9 mouse cellular contexts compared by ENCODE assay signal in the genomic region with DNA sequence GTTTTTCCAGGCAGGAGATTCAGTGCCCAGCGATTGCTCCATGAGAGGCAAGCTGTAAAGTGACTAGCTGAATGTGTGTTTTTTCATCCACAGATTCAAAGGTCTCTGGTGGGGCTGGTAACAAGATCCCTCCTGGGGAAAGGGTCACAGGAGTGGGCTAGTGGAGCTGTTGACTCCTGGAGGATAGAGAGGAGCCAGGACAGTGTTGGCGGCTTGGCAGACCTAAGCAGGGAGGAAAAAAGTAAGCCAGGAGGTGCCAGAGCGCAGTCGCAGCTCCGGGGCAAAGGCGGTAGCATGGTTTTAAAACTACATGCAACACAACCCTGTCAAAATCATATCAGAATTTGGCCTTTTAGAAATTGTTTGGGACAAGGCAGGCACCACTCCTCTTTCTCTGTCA. TPM values are rescaled to one million over a fixed set of nuclear protein-coding genes. Genes with fewer than 3 reads are reported as not detected.
DNase-seq lines count a peak whose midpoint lies in the region; ATAC-seq and TF ChIP-seq lines count a peak whose summit lies in the region.
"Had no signal": no experiment of that assay in that cellular context is flagged by ENCODE, and none has a peak within 500 bp of the region (broad histone marks: within the 10 kb centered on the region; RNA-seq: fewer than 3 reads in every experiment).

No protein-coding gene starts in this region.

- peak overlapping the region; percentile 13 to 59; a peak in 3 of 4 replicates for H3K4me3 ChIP-seq in ES-E14 (ENCODE audit: insufficient read depth in 1 of 2, low read depth in 1 of 2, low read length in 2 of 2, poor library complexity in 1 of 2, severe bottlenecking in 1 of 2)
- H3K4me3 ChIP-seq in embryonic facial prominence, embryonic 15.5 days (replicated peaks), result peak overlapping the region; percentile 12; the same call in 1 of the 2 replicates
- H3K4me3 ChIP-seq in hindbrain, embryonic 13.5 days, result peak overlapping the region; percentile 22
- no peak overlapping the region for H3K4me3 ChIP-seq in limb, embryonic 13.5 days

- H3K9ac ChIP-seq in ES-E14 (ENCODE audit: insufficient read depth, low read depth, low read length, poor library complexity, severe bottlenecking), result peak overlapping the region; percentile 14; the same call in 1 of the 2 replicates
- H3K9ac ChIP-seq in embryonic facial prominence, embryonic 15.5 days, result no peak overlapping the region
- H3K9ac ChIP-seq in hindbrain, embryonic 13.5 days, result no peak overlapping the region
- no peak overlapping the region for H3K9ac ChIP-seq in limb, embryonic 13.5 days

- no peaks in the 10 kb centered on the region; a peak in 1 of 4 replicates for H3K4me1 ChIP-seq in ES-E14 (ENCODE audit: control insufficient read depth in 2 of 2, insufficient read depth in 2 of 2, low read length in 2 of 2, poor library complexity in 1 of 2)
- peaks cover 48% of the 10 kb centered on the region for H3K4me1 ChIP-seq in embryonic facial prominence, embryonic 15.5 days
- peaks cover 4% of the 10 kb centered on the region; the same call in 1 of the 2 replicates for H3K4me1 ChIP-seq in hindbrain, embryonic 13.5 days (replicated peaks)
- peaks cover 56% of the 10 kb centered on the region for H3K4me1 ChIP-seq in limb, embryonic 13.5 days

- WGBS in embryonic facial prominence, embryonic 15.5 days, result 71% methylated on average over 6 of the region's 6 CpGs
- 80% methylated on average over 6 of the region's 6 CpGs for WGBS in hindbrain, embryonic 13.5 days
- WGBS in limb, embryonic 13.5 days, result 72% methylated on average over 6 of the region's 6 CpGs

- no peak for ATAC-seq in embryonic facial prominence, embryonic 15.5 days (ENCODE audit: insufficient number of reproducible peaks, low FRiP score, low TSS enrichment, low read depth)
- ATAC-seq in hindbrain, embryonic 13.5 days (ENCODE audit: low FRiP score), result no peak
- ATAC-seq in limb, embryonic 13.5 days (ENCODE audit: low FRiP score, low read depth), result no peak

- H3K36me3 ChIP-seq in ES-E14 (ENCODE audit: control insufficient read depth, insufficient read depth, low read length, poor library complexity, severe bottlenecking), result peaks cover 21% of the 10 kb centered on the region
- no peaks in the 10 kb centered on the region for H3K36me3 ChIP-seq in embryonic facial prominence, embryonic 15.5 days
- no peaks in the 10 kb centered on the region for H3K36me3 ChIP-seq in hindbrain, embryonic 13.5 days
- H3K36me3 ChIP-seq in limb, embryonic 13.5 days, result peaks cover 27% of the 10 kb centered on the region

- no peaks in the 10 kb centered on the region for H3K27me3 ChIP-seq in embryonic facial prominence, embryonic 15.5 days
- no peaks in the 10 kb centered on the region for H3K27me3 ChIP-seq in hindbrain, embryonic 13.5 days
- no peaks in the 10 kb centered on the region for H3K27me3 ChIP-seq in limb, embryonic 13.5 days

- in situ Hi-C loops in ES-E14 (cut with MboI; ENCODE audit: low sequenced_read_pairs in 2 of 2, unreplicated experiment in 2 of 2), result no loop called here

- H3K9me3 ChIP-seq in ES-E14 (ENCODE audit: control insufficient read depth, insufficient read depth, low read depth, low read length), result no peaks in the 10 kb centered on the region
- H3K9me3 ChIP-seq in embryonic facial prominence, embryonic 15.5 days (replicated peaks), result no peaks in the 10 kb centered on the region
- no peaks in the 10 kb centered on the region for H3K9me3 ChIP-seq in hindbrain, embryonic 13.5 days
- H3K9me3 ChIP-seq in limb, embryonic 13.5 days, result no peaks in the 10 kb centered on the region

- no peak overlapping the region for H3K27ac ChIP-seq in ES-E14 (ENCODE audit: insufficient read depth, low read depth, low read length, poor library complexity, severe bottlenecking)
- peak overlapping the region; percentile 11; the same call in 1 of the 2 replicates for H3K27ac ChIP-seq in embryonic facial prominence, embryonic 15.5 days (replicated peaks)
- no peak overlapping the region for H3K27ac ChIP-seq in hindbrain, embryonic 13.5 days
- peak overlapping the region; percentile 52; the same call in 1 of the 2 replicates for H3K27ac ChIP-seq in limb, embryonic 13.5 days

- H3K4me2 ChIP-seq in embryonic facial prominence, embryonic 15.5 days (replicated peaks), result 0 out of 2 replicates have a peak overlapping the region, but pooled peaks have one; percentile 4
- H3K4me2 ChIP-seq in hindbrain, embryonic 13.5 days, result peak overlapping the region; percentile 40
- peak overlapping the region; percentile 19; the same call in 1 of the 2 replicates for H3K4me2 ChIP-seq in limb, embryonic 13.5 days (replicated peaks)

- DNase-seq in ES-E14 (ENCODE audit: low read depth, low spot score), result no peak
- DNase-seq in spleen, postnatal 14 days (ENCODE audit: low spot score in 2 of 2), result no peak
- no peak for DNase-seq in layer of hippocampus, postnatal 14 days (ENCODE audit: low spot score in 2 of 2)
- no peak for DNase-seq in cerebellum, adult 8-10 months
- DNase-seq in adrenal gland, postnatal 36 days, result no peak

TF ChIP-seq in ES-E14, 5 proteins besides CTCF, POLR2A, EP300 and RAD21:
- no peak for TF ChIP-seq MAFK (IDR thresholded peaks at IDR 0.05; ENCODE audit: insufficient read depth, low read depth, low read length)
- no peak for TF ChIP-seq ZC3H11A (IDR thresholded peaks at IDR 0.05; ENCODE audit: borderline replicate concordance, low read depth, low read length)
- TF ChIP-seq HCFC1 (IDR thresholded peaks at IDR 0.05; ENCODE audit: borderline replicate concordance, insufficient read depth, low read length), result no peak
- TF ChIP-seq ZNF384 (IDR thresholded peaks at IDR 0.05; ENCODE audit: low read depth, low read length), result no peak
- no peak for TF ChIP-seq CHD2 (IDR thresholded peaks at IDR 0.05; ENCODE audit: low read depth, low read length)

RNA-seq across cellular contexts. Expression of a gene that starts 52.6 kb away (rescaled TPM):
- 324 and 408 TPM in 2 replicates for total RNA-seq in ES-E14 (2012; rRNA removed)
- 54.7 and 56.1 TPM in 2 replicates for polyA plus RNA-seq in embryonic facial prominence, embryonic 15.5 days (2015; fragmentation: Nextera tagmentation; extraction: Ambion mirVana)
- 5.1 and 6.2 TPM in 2 replicates for polyA plus RNA-seq in hindbrain, embryonic 13.5 days (2015; fragmentation: Nextera tagmentation; extraction: Ambion mirVana)
- polyA plus RNA-seq in limb, embryonic 13.5 days (2015; fragmentation: Nextera tagmentation; extraction: Ambion mirVana), result 76.7 and 85.9 TPM in 2 replicates
- 1 to 10 TPM in 1 of 2 experiments, under 1 TPM in 1; 0.95 to 1.1 TPM for total RNA-seq in layer of hippocampus, postnatal 14 days (2021)
- total RNA-seq in adrenal gland, postnatal 36 days (2021), result 1 to 10 TPM; 3.4 to 6.0 TPM
- total RNA-seq: megakaryocyte progenitor cell, adult 5-6 weeks had no signal

Comparison
In these comparisons a context has a peak if more than half of its experiments do, and no peak if none do; other contexts are left out.
1. H3K27ac ChIP-seq: peak in embryonic facial prominence, embryonic 15.5 days (single experiment) and limb, embryonic 13.5 days (single experiment); none in ES-E14 (single experiment) and hindbrain, embryonic 13.5 days (single experiment).
2. RNA of a gene that starts 52.6 kb away (total RNA-seq): 324 to 408 TPM in ES-E14; 3.4 to 6.0 TPM in adrenal gland, postnatal 36 days and 0.95 to 1.1 TPM in layer of hippocampus, postnatal 14 days; every median in the first group is over 10 times any median in the second.
3. Peak in every context shown above with its lines, with median percentiles within 50 percentile points of each other: H3K4me2 ChIP-seq.